11 mouse cellular contexts compared by ENCODE assay signal in the genomic region with DNA sequence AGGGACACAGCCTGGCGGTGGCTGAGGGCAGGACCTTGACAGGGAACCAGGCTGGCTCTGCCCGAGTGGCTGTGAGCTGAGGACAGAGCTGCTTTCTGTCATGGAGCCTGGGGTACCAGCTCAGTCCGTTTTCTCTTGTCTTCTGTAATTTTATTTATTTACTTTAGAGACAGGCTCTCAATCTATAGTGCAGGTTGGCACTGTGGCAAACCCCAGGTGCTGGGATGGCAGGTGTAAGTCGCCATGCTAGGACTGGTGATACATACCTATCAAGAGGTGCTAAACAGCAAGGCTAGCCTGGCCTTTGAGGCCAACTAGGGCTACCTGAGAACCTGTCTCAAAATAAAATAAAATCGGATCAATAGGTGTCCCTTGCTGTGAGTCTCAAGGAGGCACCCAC. TPM values are rescaled to one million over a fixed set of nuclear protein-coding genes. Genes with fewer than 3 reads are reported as not detected.
A peak's percentile ranks its signal among the peaks of the same experiment; 100 is the strongest.
DNase-seq lines count a peak whose midpoint lies in the region; ATAC-seq and TF ChIP-seq lines count a peak whose summit lies in the region.
"Had no signal": no experiment of that assay in that cellular context is flagged by ENCODE, and none has a peak within 500 bp of the region (broad histone marks: within the 10 kb centered on the region; RNA-seq: fewer than 3 reads in every experiment).

No protein-coding gene starts in this region.

- H3K27me3 ChIP-seq in lung, embryonic 14.5 days (ENCODE audit: insufficient read depth, low read length): no peaks in the 10 kb centered on the region; the same call in 1 of the 2 replicates
- no peaks in the 10 kb centered on the region for H3K27me3 ChIP-seq in limb, embryonic 13.5 days
- H3K27me3 ChIP-seq in neural tube, embryonic 15.5 days (replicated peaks): no peaks in the 10 kb centered on the region

- 54% methylated on average over 5 of the region's 5 CpGs for WGBS in lung, embryonic 14.5 days
- WGBS in limb, embryonic 13.5 days: 64% methylated on average over 5 of the region's 5 CpGs
- 65% methylated on average over 5 of the region's 5 CpGs for WGBS in neural tube, embryonic 15.5 days

- peak; percentile 90 for DNase-seq in heart, adult 11 months
- DNase-seq in heart, adult 18-20 months: no peak
- no peak for DNase-seq in lung, embryonic 14.5 days
- DNase-seq in lung, postnatal 36 days: no peak
- DNase-seq in Muller cell, postnatal 12 days (ENCODE audit: inconsistent ontology term): no peak
- no peak for DNase-seq in right cerebral cortex, postnatal 14 days

- H3K9ac ChIP-seq in lung, embryonic 14.5 days: no peak overlapping the region
- no peak overlapping the region; the same call in 1 of the 2 replicates for H3K9ac ChIP-seq in limb, embryonic 13.5 days
- H3K9ac ChIP-seq in neural tube, embryonic 15.5 days (replicated peaks): no peak overlapping the region

- H3K4me2 ChIP-seq in lung, embryonic 14.5 days: no peak overlapping the region; the same call in 1 of the 2 replicates
- peak overlapping the region; percentile 85 for H3K4me2 ChIP-seq in limb, embryonic 13.5 days (replicated peaks)
- H3K4me2 ChIP-seq in neural tube, embryonic 15.5 days: peak overlapping the region; percentile 89

- H3K4me1 ChIP-seq in lung, embryonic 14.5 days (ENCODE audit: insufficient read depth): no peaks in the 10 kb centered on the region
- peaks cover 40% of the 10 kb centered on the region for H3K4me1 ChIP-seq in limb, embryonic 13.5 days
- peaks cover 40% of the 10 kb centered on the region for H3K4me1 ChIP-seq in neural tube, embryonic 15.5 days

- no peaks in the 10 kb centered on the region for H3K9me3 ChIP-seq in lung, embryonic 14.5 days (ENCODE audit: low read depth, low read length)
- no peaks in the 10 kb centered on the region for H3K9me3 ChIP-seq in limb, embryonic 13.5 days
- no peaks in the 10 kb centered on the region for H3K9me3 ChIP-seq in neural tube, embryonic 15.5 days (replicated peaks)

- no peak for TF ChIP-seq CTCF in lung, embryonic 14.5 days (IDR thresholded peaks at IDR 0.05; ENCODE audit: low read depth)

- no peak overlapping the region for H3K27ac ChIP-seq in lung, embryonic 14.5 days (ENCODE audit: low read depth)
- no peak overlapping the region for H3K27ac ChIP-seq in limb, embryonic 13.5 days
- no peak overlapping the region for H3K27ac ChIP-seq in neural tube, embryonic 15.5 days (replicated peaks)

- H3K4me3 ChIP-seq in lung, embryonic 14.5 days (ENCODE audit: low read depth, low read length): no peak overlapping the region
- peak overlapping the region; percentile 54; the same call in 1 of the 2 replicates for H3K4me3 ChIP-seq in limb, embryonic 13.5 days
- H3K4me3 ChIP-seq in neural tube, embryonic 15.5 days (replicated peaks): peak overlapping the region; percentile 54

- ATAC-seq in lung, embryonic 14.5 days (ENCODE audit: insufficient read depth): peak; percentile 3; the same call in 1 of the 2 replicates
- ATAC-seq in limb, embryonic 13.5 days (ENCODE audit: low FRiP score, low read depth): no peak
- ATAC-seq in neural tube, embryonic 15.5 days (ENCODE audit: low FRiP score): no peak

- H3K36me3 ChIP-seq in lung, embryonic 14.5 days (ENCODE audit: insufficient read depth): no peaks in the 10 kb centered on the region
- H3K36me3 ChIP-seq in limb, embryonic 13.5 days: peaks cover 6% of the 10 kb centered on the region; the same call in 1 of the 2 replicates
- H3K36me3 ChIP-seq in neural tube, embryonic 15.5 days: peaks cover 7% of the 10 kb centered on the region; the same call in 1 of the 2 replicates

RNA-seq across cellular contexts. Expression of gene Kcnn1, which starts 7.0 kb away (rescaled TPM):
- total RNA-seq in heart, adult 18-20 months (2021): 10 to 100 TPM; 13.7 to 14.4 TPM
- polyA plus RNA-seq in lung, embryonic 14.5 days (2014; fragmentation: Nextera tagmentation; extraction: Ambion mirVana): 0.54 and 0.72 TPM in 2 replicates
- polyA plus RNA-seq in limb, embryonic 13.5 days (2015; fragmentation: Nextera tagmentation; extraction: Ambion mirVana): 2.9 and 4.3 TPM in 2 replicates
- 17.6 and 18.6 TPM in 2 replicates for polyA plus RNA-seq in neural tube, embryonic 15.5 days (2015; fragmentation: Nextera tagmentation; extraction: Ambion mirVana)
- total RNA-seq: megakaryocyte-erythroid progenitor cell, adult 5-6 weeks had no signal

RNA-seq across cellular contexts. Expression of gene Arrdc2, which starts 16.5 kb away (rescaled TPM):
- total RNA-seq in heart, adult 18-20 months (2021): 10 to 100 TPM; 14.8 to 29.0 TPM
- 4.3 and 4.4 TPM in 2 replicates for polyA plus RNA-seq in lung, embryonic 14.5 days (2014; fragmentation: Nextera tagmentation; extraction: Ambion mirVana)
- 6.1 and 6.2 TPM in 2 replicates for polyA plus RNA-seq in limb, embryonic 13.5 days (2015; fragmentation: Nextera tagmentation; extraction: Ambion mirVana)
- 7.8 and 8.5 TPM in 2 replicates for polyA plus RNA-seq in neural tube, embryonic 15.5 days (2015; fragmentation: Nextera tagmentation; extraction: Ambion mirVana)

RNA-seq across cellular contexts. Expression of gene Ccdc124, which starts 17.7 kb away (rescaled TPM):
- 10 to 100 TPM; 42.4 to 46.2 TPM for total RNA-seq in heart, adult 18-20 months (2021)
- 121 and 125 TPM in 2 replicates for polyA plus RNA-seq in lung, embryonic 14.5 days (2014; fragmentation: Nextera tagmentation; extraction: Ambion mirVana)
- polyA plus RNA-seq in limb, embryonic 13.5 days (2015; fragmentation: Nextera tagmentation; extraction: Ambion mirVana): 113 and 117 TPM in 2 replicates
- 162 and 163 TPM in 2 replicates for polyA plus RNA-seq in neural tube, embryonic 15.5 days (2015; fragmentation: Nextera tagmentation; extraction: Ambion mirVana)

RNA-seq across cellular contexts. Expression of gene Slc5a5, which starts 36.5 kb away (rescaled TPM):
- not detected for total RNA-seq in heart, adult 18-20 months (2021)
- 0.12 and 0.16 TPM in 2 replicates for polyA plus RNA-seq in lung, embryonic 14.5 days (2014; fragmentation: Nextera tagmentation; extraction: Ambion mirVana)
- 0.39 and 0.45 TPM in 2 replicates for polyA plus RNA-seq in limb, embryonic 13.5 days (2015; fragmentation: Nextera tagmentation; extraction: Ambion mirVana)
- polyA plus RNA-seq in neural tube, embryonic 15.5 days (2015; fragmentation: Nextera tagmentation; extraction: Ambion mirVana): 3.0 and 3.3 TPM in 2 replicates
- total RNA-seq: adrenal gland, adult 18-20 months; liver, adult 2 months; megakaryocyte-erythroid progenitor cell, adult 5-6 weeks had no signal
- polyA plus RNA-seq: liver, adult 2 months had no signal

RNA-seq across cellular contexts. Expression of gene Rpl18a, which starts 41.2 kb away (rescaled TPM):
- 1,000 to 10,000 TPM; 1,029 to 1,075 TPM for total RNA-seq in heart, adult 18-20 months (2021)
- polyA plus RNA-seq in lung, embryonic 14.5 days (2014; fragmentation: Nextera tagmentation; extraction: Ambion mirVana): 5,317 and 5,483 TPM in 2 replicates
- polyA plus RNA-seq in limb, embryonic 13.5 days (2015; fragmentation: Nextera tagmentation; extraction: Ambion mirVana): 4,263 and 4,460 TPM in 2 replicates
- 2,109 and 2,618 TPM in 2 replicates for polyA plus RNA-seq in neural tube, embryonic 15.5 days (2015; fragmentation: Nextera tagmentation; extraction: Ambion mirVana)
